Mouse (Mus musculus): ENCODE measurements at regions not wholly inside any gene's neighbourhood (a gene's known extent, or its start where the extent isn't known, plus 50 kb on each side); places are given as distances from the start of the nearest gene placed in this dataset.

DNA sequence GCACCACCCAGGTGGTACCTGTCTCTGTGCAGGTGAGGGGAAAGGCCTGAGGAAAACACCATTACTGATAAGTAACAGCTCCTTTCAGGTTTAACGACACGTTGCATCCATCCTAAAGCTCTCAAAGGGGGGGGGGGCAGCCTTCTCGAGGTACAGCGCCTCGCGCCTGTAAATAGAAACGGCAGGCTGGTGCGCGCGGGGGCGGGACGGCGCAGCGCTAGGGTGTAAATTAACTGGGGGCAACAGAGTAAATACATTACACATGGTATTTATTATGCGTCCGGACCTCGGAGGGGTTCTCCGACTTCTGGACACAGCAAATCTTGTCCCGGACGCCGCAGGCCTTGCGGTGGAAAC lies 353.3 kb downstream of the Bcor start:
- peaks cover 32% of the 10 kb centered on the region for H3K4me1 ChIP-seq (replicated peaks; ENCODE audit: low read depth, low read length)
- H3K27me3 ChIP-seq (ENCODE audit: insufficient read depth, low read length) = peaks cover 54% of the 10 kb centered on the region
- peaks cover 9% of the 10 kb centered on the region for H3K9me3 ChIP-seq (ENCODE audit: low read length)
- peak overlapping the region; percentile 71 for H3K4me3 ChIP-seq (replicated peaks; ENCODE audit: low read length)
- no peak for TF ChIP-seq POU5F1 (IDR thresholded peaks at IDR 0.05; ENCODE audit: borderline replicate concordance, low read length)
- no peak for TF ChIP-seq NANOG (IDR thresholded peaks at IDR 0.05; ENCODE audit: borderline replicate concordance, low read length)
- no peak for TF ChIP-seq CTCF (conservative IDR thresholded peaks at IDR 0.05; ENCODE audit: low read length)
- no peaks in the 10 kb centered on the region for H3K36me3 ChIP-seq (ENCODE audit: insufficient read depth, low read length)

DNA sequence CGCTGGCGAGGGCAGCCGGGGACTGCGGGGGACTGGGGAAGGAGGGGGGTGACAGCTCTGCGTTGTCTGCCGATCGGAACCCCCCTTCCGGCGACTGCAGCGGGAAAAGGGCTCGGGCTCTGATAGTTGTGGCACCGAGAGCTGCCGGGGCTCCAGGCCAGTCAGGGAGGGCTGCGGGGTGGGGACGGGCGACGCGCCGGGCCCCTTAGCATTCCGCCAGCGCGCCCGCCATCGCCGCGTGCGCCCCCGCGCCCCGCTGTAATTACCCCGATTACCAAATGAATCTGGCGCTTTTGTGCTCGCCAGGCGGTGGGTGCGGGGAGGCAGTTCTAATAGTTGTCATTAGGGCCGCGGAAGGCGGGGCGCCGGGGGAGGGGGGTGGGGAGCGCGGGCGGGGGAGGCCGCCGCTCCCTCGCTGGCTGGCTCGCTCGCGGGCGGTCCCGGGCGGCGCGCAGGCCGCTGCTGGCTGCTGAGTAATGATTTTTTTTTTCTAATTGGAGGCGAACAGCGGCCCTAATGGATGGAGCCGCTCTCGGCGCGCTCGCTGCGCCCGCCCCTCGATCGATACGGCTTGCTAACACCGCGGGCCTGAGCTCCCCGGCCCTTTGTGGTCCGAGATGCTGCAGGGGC lies 352.8 kb downstream of the Bcor start:
- TF ChIP-seq POU5F1 (IDR thresholded peaks at IDR 0.05; ENCODE audit: borderline replicate concordance, low read length) = no peak
- no peak for TF ChIP-seq NANOG (IDR thresholded peaks at IDR 0.05; ENCODE audit: borderline replicate concordance, low read length)
- TF ChIP-seq CTCF (conservative IDR thresholded peaks at IDR 0.05; ENCODE audit: low read length) = no peak
- Histone ChIP-seq H3K4me3 (replicated peaks; ENCODE audit: low read length) (peak overlapping the region; percentile 71), H3K4me1 (replicated peaks; ENCODE audit: low read depth, low read length) (peaks cover 32% of the 10 kb centered on the region), H3K36me3 (ENCODE audit: insufficient read depth, low read length) (no peaks in the 10 kb centered on the region), H3K27me3 (ENCODE audit: insufficient read depth, low read length) (peaks cover 59% of the 10 kb centered on the region), H3K9me3 (ENCODE audit: low read length) (peaks cover 5% of the 10 kb centered on the region)

DNA sequence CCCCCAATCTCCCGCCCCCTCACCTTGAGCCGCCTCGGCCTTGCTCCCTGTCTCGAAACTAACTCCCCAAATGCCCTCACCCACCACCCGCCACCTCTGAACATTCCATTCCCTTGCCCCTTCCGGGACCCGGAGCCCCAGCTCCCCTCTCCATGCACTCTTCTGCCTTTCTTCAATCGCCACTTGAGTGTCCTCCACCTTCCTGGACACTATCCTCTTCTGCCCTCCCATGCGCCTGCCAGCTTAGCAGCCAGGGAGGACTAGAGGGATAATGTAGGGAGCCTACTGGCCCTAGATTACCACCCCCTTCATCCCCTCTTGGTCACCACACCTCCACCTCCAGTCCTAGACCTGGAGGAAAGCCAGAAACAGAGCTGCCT lies 352.3 kb downstream of the Bcor start:
- H3K9me3 ChIP-seq (ENCODE audit: low read length) = no peaks in the 10 kb centered on the region
- TF ChIP-seq NANOG (IDR thresholded peaks at IDR 0.05; ENCODE audit: borderline replicate concordance, low read length) (no peak), POU5F1 (IDR thresholded peaks at IDR 0.05; ENCODE audit: borderline replicate concordance, low read length) (no peak), CTCF (conservative IDR thresholded peaks at IDR 0.05; ENCODE audit: low read length) (no peak)

GRCm38 (mm10) chrX:11808911-11809310 lies 351.2 kb downstream of the Bcor start:
- H3K36me3 ChIP-seq (ENCODE audit: insufficient read depth, low read length) = no peaks in the 10 kb centered on the region
- H3K27me3 ChIP-seq (ENCODE audit: insufficient read depth, low read length) = peaks cover 61% of the 10 kb centered on the region
- H3K9me3 ChIP-seq (ENCODE audit: low read length) = no peaks in the 10 kb centered on the region
- TF ChIP-seq NANOG (IDR thresholded peaks at IDR 0.05; ENCODE audit: borderline replicate concordance, low read length) = no peak
- H3K4me3 ChIP-seq (replicated peaks; ENCODE audit: low read length) = no peak overlapping the region
- H3K4me1 ChIP-seq (replicated peaks; ENCODE audit: low read depth, low read length) = peaks cover 26% of the 10 kb centered on the region

More for the DNA sequence above, 352.3 kb downstream of the Bcor start:
- peaks cover 32% of the 10 kb centered on the region for H3K4me1 ChIP-seq (replicated peaks; ENCODE audit: low read depth, low read length)
- H3K36me3 ChIP-seq (ENCODE audit: insufficient read depth, low read length) = no peaks in the 10 kb centered on the region
- H3K27me3 ChIP-seq (ENCODE audit: insufficient read depth, low read length) = peaks cover 61% of the 10 kb centered on the region
- H3K4me3 ChIP-seq (replicated peaks; ENCODE audit: low read length) = peak overlapping the region; percentile 71

- Histone ChIP-seq H3K4me1 (replicated peaks; ENCODE audit: low read depth, low read length) (no peaks in the 10 kb centered on the region), H3K4me3 (replicated peaks; ENCODE audit: low read length) (no peak overlapping the region), H3K27me3 (ENCODE audit: insufficient read depth, low read length) (peaks cover 20% of the 10 kb centered on the region), H3K36me3 (ENCODE audit: insufficient read depth, low read length) (no peaks in the 10 kb centered on the region), H3K9me3 (ENCODE audit: low read length) (no peaks in the 10 kb centered on the region)
- TF ChIP-seq POU5F1 (IDR thresholded peaks at IDR 0.05; ENCODE audit: borderline replicate concordance, low read length) (no peak), NANOG (IDR thresholded peaks at IDR 0.05; ENCODE audit: borderline replicate concordance, low read length) (no peak)
Observed at GRCm38 (mm10) chrX:11814861-11815260, 345.3 kb downstream of the Bcor start.

- H3K27me3 ChIP-seq (ENCODE audit: insufficient read depth, low read length) = peaks cover 13% of the 10 kb centered on the region
- H3K4me3 ChIP-seq (replicated peaks; ENCODE audit: low read length) = no peak overlapping the region
- TF ChIP-seq POU5F1 (IDR thresholded peaks at IDR 0.05; ENCODE audit: borderline replicate concordance, low read length) (no peak), CTCF (conservative IDR thresholded peaks at IDR 0.05; ENCODE audit: low read length) (no peak), NANOG (IDR thresholded peaks at IDR 0.05; ENCODE audit: borderline replicate concordance, low read length) (no peak)
Observed at GRCm38 (mm10) chrX:11815864-11816263, 344.3 kb downstream of the Bcor start.

DNA sequence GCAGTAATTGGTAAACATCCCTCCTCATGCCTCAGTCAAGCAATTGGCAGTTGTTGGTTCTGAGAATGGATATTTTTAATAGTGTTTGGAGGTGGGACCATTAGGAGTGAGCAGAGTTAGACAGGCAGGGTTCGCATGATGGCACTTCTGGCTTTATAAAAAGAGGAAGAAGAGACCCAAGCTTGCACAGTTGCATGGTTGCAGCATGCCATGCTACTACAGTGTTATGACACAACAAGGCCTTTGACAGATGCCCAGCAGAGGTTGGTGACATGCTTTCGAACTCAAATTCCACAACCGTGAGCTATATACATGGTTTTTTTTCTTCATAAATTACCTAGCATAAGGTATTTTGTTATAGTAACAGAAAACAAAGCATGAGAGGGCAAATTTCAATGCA lies 341.5 kb downstream of the Bcor start:
- no peaks in the 10 kb centered on the region for H3K27me3 ChIP-seq (ENCODE audit: insufficient read depth, low read length)

More at GRCm38 (mm10) chrX:11815864-11816263, 344.3 kb downstream of the Bcor start:
- no peaks in the 10 kb centered on the region for H3K9me3 ChIP-seq (ENCODE audit: low read length)
- H3K36me3 ChIP-seq (ENCODE audit: insufficient read depth, low read length) = no peaks in the 10 kb centered on the region
- no peaks in the 10 kb centered on the region for H3K4me1 ChIP-seq (replicated peaks; ENCODE audit: low read depth, low read length)

DNA sequence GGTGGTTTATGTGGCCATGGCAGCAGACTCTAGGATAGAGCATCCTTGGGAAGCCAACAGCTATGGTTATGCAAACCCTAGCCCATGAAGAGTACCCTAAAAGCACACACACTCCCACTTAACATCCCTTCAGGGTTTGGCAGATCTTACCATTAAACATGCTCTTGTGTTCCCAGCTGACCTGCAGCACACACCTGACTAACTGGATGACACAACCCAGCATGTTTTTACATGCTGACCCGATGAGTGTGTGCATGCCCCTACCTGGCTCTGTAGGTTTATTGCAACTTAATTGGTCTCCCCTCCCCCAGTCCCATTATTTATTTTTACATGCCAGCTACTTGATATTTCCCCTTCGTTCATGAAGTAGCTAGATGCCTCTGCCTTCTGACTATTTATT lies 339.0 kb downstream of the Bcor start:
- Histone ChIP-seq H3K36me3 (ENCODE audit: insufficient read depth, low read length) (no peaks in the 10 kb centered on the region), H3K4me3 (replicated peaks; ENCODE audit: low read length) (no peak overlapping the region), H3K27me3 (ENCODE audit: insufficient read depth, low read length) (no peaks in the 10 kb centered on the region), H3K4me1 (replicated peaks; ENCODE audit: low read depth, low read length) (no peaks in the 10 kb centered on the region), H3K9me3 (ENCODE audit: low read length) (no peaks in the 10 kb centered on the region; the same call in 1 of the 2 replicates)
- TF ChIP-seq CTCF (conservative IDR thresholded peaks at IDR 0.05; ENCODE audit: low read length) (no peak), NANOG (IDR thresholded peaks at IDR 0.05; ENCODE audit: borderline replicate concordance, low read length) (no peak), POU5F1 (IDR thresholded peaks at IDR 0.05; ENCODE audit: borderline replicate concordance, low read length) (no peak)

More for the DNA sequence above, 341.5 kb downstream of the Bcor start:
- Histone ChIP-seq H3K4me1 (replicated peaks; ENCODE audit: low read depth, low read length) (no peaks in the 10 kb centered on the region), H3K36me3 (ENCODE audit: insufficient read depth, low read length) (no peaks in the 10 kb centered on the region), H3K9me3 (ENCODE audit: low read length) (no peaks in the 10 kb centered on the region; the same call in 1 of the 2 replicates), H3K4me3 (replicated peaks; ENCODE audit: low read length) (no peak overlapping the region)
- TF ChIP-seq CTCF (conservative IDR thresholded peaks at IDR 0.05; ENCODE audit: low read length) = no peak
- TF ChIP-seq POU5F1 (IDR thresholded peaks at IDR 0.05; ENCODE audit: borderline replicate concordance, low read length) = no peak
- TF ChIP-seq NANOG (IDR thresholded peaks at IDR 0.05; ENCODE audit: borderline replicate concordance, low read length) = no peak
